Mouse (Mus musculus): ENCODE data around the gene Ntn1. TPM values are rescaled to one million over a fixed set of nuclear protein-coding genes. Genes with fewer than 3 reads are reported as not detected.

The Ntn1 gene
- polyA plus RNA-seq, 1 experiment from 2014 or later, result 9.1 TPM

GRCm38 (mm10) chr11:68233469-68233965, 167.1 kb downstream of the Ntn1 start:
- H3K27ac ChIP-seq, result no peak overlapping the region
- H3K9ac ChIP-seq, result no peak overlapping the region
- H3K4me2 ChIP-seq (replicated peaks), result no peak overlapping the region
- H3K4me3 ChIP-seq (replicated peaks), result no peak overlapping the region
- H3K36me3 ChIP-seq, result no peaks in the 10 kb centered on the region
- 85% methylated on average over 9 of the region's 9 CpGs for WGBS
- H3K9me3 ChIP-seq, result no peaks in the 10 kb centered on the region
- H3K27me3 ChIP-seq (replicated peaks), result no peaks in the 10 kb centered on the region
- ATAC-seq, result no peak
- 0 out of 2 replicates have a peak, but pooled peaks cover 2% of the 10 kb centered on the region for H3K4me1 ChIP-seq (replicated peaks)

GRCm38 (mm10) chr11:68231558-68231957, 169.1 kb downstream of the Ntn1 start:
- no peak for ATAC-seq
- Histone ChIP-seq H3K27me3 (replicated peaks) (no peaks in the 10 kb centered on the region), H3K9me3 (no peaks in the 10 kb centered on the region), H3K27ac (no peak overlapping the region), H3K4me1 (replicated peaks) (0 out of 2 replicates have a peak, but pooled peaks cover 2% of the 10 kb centered on the region), H3K9ac (no peak overlapping the region), H3K4me3 (replicated peaks) (no peak overlapping the region), H3K4me2 (replicated peaks) (no peak overlapping the region), H3K36me3 (no peaks in the 10 kb centered on the region)
- WGBS, result 94% methylated on average over 5 of the region's 5 CpGs

- Histone ChIP-seq H3K4me2 (replicated peaks) (no peak overlapping the region), H3K36me3 (no peaks in the 10 kb centered on the region), H3K9ac (no peak overlapping the region), H3K27ac (no peak overlapping the region), H3K4me1 (replicated peaks) (0 out of 2 replicates have a peak, but pooled peaks cover 2% of the 10 kb centered on the region), H3K27me3 (replicated peaks) (no peaks in the 10 kb centered on the region), H3K4me3 (replicated peaks) (no peak overlapping the region), H3K9me3 (no peaks in the 10 kb centered on the region)
- no peak for ATAC-seq
- 47% methylated on average over 18 of the region's 18 CpGs for WGBS
Observed at GRCm38 (mm10) chr11:68228941-68229665, 171.5 kb downstream of the Ntn1 start.

DNA sequence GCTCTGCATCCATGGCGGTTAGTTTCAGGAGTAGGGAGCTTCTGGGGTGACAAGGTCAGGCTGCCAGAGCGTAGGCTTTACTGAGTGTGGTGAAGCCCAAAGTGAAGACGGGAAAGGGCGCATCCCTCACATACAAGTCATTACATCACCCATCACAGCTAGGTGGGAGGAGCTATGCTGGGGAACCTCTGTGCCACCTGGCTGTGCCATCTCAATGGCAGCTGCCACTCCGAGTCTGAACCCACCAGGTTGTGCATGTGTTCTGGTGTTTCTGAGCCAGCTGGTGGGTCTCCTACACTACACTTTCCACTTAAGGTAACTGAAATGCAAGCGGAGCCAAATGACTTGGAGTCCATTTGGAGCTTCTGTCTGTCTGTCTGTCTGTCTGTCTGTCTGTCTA, 172.8 kb downstream of the Ntn1 start:
- no peak for ATAC-seq
- WGBS, result 92% methylated on average over 6 of the region's 6 CpGs

GRCm38 (mm10) chr11:68226654-68227057, 174.0 kb downstream of the Ntn1 start:
- no peaks in the 10 kb centered on the region for H3K9me3 ChIP-seq
- H3K4me2 ChIP-seq (replicated peaks), result no peak overlapping the region
- 0 out of 2 replicates have a peak, but pooled peaks cover 2% of the 10 kb centered on the region for H3K4me1 ChIP-seq (replicated peaks)
- H3K9ac ChIP-seq, result no peak overlapping the region
- no peak overlapping the region for H3K4me3 ChIP-seq (replicated peaks)
- no peak for ATAC-seq
- no peaks in the 10 kb centered on the region for H3K27me3 ChIP-seq (replicated peaks)
- WGBS, result 77% methylated on average over 5 of the region's 5 CpGs
- H3K27ac ChIP-seq, result no peak overlapping the region
- H3K36me3 ChIP-seq, result no peaks in the 10 kb centered on the region

More for the DNA sequence above, 172.8 kb downstream of the Ntn1 start:
- no peak overlapping the region for H3K4me3 ChIP-seq (replicated peaks)
- H3K9me3 ChIP-seq, result no peaks in the 10 kb centered on the region
- no peak overlapping the region for H3K9ac ChIP-seq
- H3K27ac ChIP-seq, result no peak overlapping the region
- no peaks in the 10 kb centered on the region for H3K27me3 ChIP-seq (replicated peaks)
- no peaks in the 10 kb centered on the region for H3K36me3 ChIP-seq
- no peak overlapping the region for H3K4me2 ChIP-seq (replicated peaks)
- H3K4me1 ChIP-seq (replicated peaks), result 0 out of 2 replicates have a peak, but pooled peaks cover 2% of the 10 kb centered on the region

DNA sequence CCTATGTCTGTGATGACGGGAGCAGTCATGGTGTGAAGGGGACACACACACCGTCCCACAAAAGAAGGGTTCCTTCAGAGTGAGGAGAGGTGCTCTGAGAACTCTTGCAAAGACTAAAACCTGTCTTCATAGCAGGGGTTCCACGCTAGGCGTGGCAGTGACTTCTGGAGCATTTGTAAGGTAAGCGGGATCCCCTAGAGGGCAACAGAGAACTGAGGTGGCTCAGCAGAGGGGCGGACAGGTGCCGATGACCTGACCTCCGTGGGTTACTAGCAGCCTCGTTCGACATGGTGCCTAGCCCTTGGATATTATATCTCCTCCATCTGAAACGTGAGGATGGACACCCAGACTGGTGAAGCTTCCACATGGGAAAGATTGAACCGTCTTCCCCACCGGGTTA, 177.5 kb downstream of the Ntn1 start:
- Histone ChIP-seq H3K4me1 (replicated peaks) (no peaks in the 10 kb centered on the region), H3K4me2 (replicated peaks) (no peak overlapping the region), H3K9ac (no peak overlapping the region), H3K9me3 (no peaks in the 10 kb centered on the region), H3K27me3 (replicated peaks) (no peaks in the 10 kb centered on the region), H3K4me3 (replicated peaks) (no peak overlapping the region), H3K27ac (no peak overlapping the region), H3K36me3 (no peaks in the 10 kb centered on the region)
- no peak for ATAC-seq
- 59% methylated on average over 13 of the region's 13 CpGs for WGBS

DNA sequence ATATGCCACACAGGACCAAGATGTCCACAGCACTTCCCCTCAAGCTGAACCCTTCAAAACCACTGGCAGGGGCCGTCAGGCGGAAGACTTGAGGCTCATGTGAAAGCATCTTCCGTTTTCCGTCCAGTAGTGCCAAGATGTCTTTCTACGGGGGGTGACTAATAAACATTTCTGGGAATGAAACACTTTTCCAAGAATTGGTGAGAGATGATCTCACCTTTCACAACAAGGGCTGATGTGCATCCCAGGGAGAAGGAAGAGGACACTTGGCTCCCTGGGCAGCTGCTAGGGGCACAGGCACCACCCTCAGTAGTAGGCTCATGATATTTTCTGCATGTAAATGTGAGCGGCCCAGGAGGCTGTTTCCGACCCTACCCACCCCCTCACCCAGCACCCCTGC, 178.4 kb downstream of the Ntn1 start:
- H3K4me1 ChIP-seq (replicated peaks), result no peaks in the 10 kb centered on the region
- H3K36me3 ChIP-seq, result no peaks in the 10 kb centered on the region
- no peaks in the 10 kb centered on the region for H3K27me3 ChIP-seq (replicated peaks)
- no peaks in the 10 kb centered on the region for H3K9me3 ChIP-seq
- H3K27ac ChIP-seq, result no peak overlapping the region
- no peak overlapping the region for H3K4me3 ChIP-seq (replicated peaks)
- WGBS, result 89% methylated on average over 7 of the region's 7 CpGs
- ATAC-seq, result no peak
- H3K4me2 ChIP-seq (replicated peaks), result no peak overlapping the region
- H3K9ac ChIP-seq, result no peak overlapping the region

GRCm38 (mm10) chr11:68220733-68221132, 179.9 kb downstream of the Ntn1 start:
- 80% methylated on average over 4 of the region's 4 CpGs for WGBS
- Histone ChIP-seq H3K27me3 (replicated peaks) (no peaks in the 10 kb centered on the region), H3K4me1 (replicated peaks) (0 out of 2 replicates have a peak, but pooled peaks cover 10% of the 10 kb centered on the region), H3K9me3 (no peaks in the 10 kb centered on the region), H3K27ac (no peak overlapping the region), H3K4me3 (replicated peaks) (no peak overlapping the region), H3K4me2 (replicated peaks) (no peak overlapping the region), H3K36me3 (no peaks in the 10 kb centered on the region), H3K9ac (no peak overlapping the region)
- no peak for ATAC-seq

DNA sequence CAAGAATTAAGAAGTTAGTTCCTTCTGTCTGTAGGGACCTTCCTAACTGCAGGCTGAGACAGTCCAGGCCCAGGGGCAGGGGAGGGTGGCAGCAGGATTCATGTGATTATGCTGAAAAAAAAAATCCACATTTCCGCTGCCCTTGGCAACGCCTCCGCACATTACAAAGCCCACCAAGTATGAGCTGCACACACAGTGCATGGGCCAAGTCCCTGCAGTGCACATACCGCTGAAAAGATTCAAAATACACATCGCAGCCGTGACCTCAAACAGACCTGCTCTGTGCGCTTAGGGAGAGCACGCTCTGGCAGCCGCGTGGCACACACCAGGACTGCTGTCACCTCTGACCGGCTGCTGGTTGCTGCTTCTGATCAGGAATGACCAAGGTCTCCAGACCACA, 184.6 kb downstream of the Ntn1 start:
- WGBS, result 45% methylated on average over 11 of the region's 11 CpGs
- H3K36me3 ChIP-seq, result no peaks in the 10 kb centered on the region
- H3K4me2 ChIP-seq (replicated peaks), result no peak overlapping the region
- no peaks in the 10 kb centered on the region for H3K9me3 ChIP-seq
- H3K4me1 ChIP-seq (replicated peaks), result peaks cover 37% of the 10 kb centered on the region
- H3K27me3 ChIP-seq (replicated peaks), result no peaks in the 10 kb centered on the region
- H3K27ac ChIP-seq, result no peak overlapping the region
- peak; percentile 18; the same call in 1 of the 2 replicates for ATAC-seq
- no peak overlapping the region for H3K9ac ChIP-seq
- H3K4me3 ChIP-seq (replicated peaks), result no peak overlapping the region

GRCm38 (mm10) chr11:68215206-68215912, 185.3 kb downstream of the Ntn1 start:
- 39% methylated on average over 6 of the region's 6 CpGs for WGBS
- no peak overlapping the region for H3K4me3 ChIP-seq (replicated peaks)
- H3K27ac ChIP-seq, result no peak overlapping the region
- H3K9ac ChIP-seq, result no peak overlapping the region
- no peaks in the 10 kb centered on the region for H3K36me3 ChIP-seq
- no peak for ATAC-seq
- H3K9me3 ChIP-seq, result no peaks in the 10 kb centered on the region
- no peak overlapping the region for H3K4me2 ChIP-seq (replicated peaks)
- H3K27me3 ChIP-seq (replicated peaks), result no peaks in the 10 kb centered on the region
- peaks cover 37% of the 10 kb centered on the region for H3K4me1 ChIP-seq (replicated peaks)

- 79% methylated on average over 9 of the region's 9 CpGs for WGBS
- Histone ChIP-seq H3K9ac (no peak overlapping the region), H3K27ac (no peak overlapping the region), H3K4me2 (replicated peaks) (no peak overlapping the region), H3K36me3 (no peaks in the 10 kb centered on the region), H3K27me3 (replicated peaks) (no peaks in the 10 kb centered on the region), H3K4me1 (replicated peaks) (peaks cover 37% of the 10 kb centered on the region), H3K9me3 (no peaks in the 10 kb centered on the region), H3K4me3 (replicated peaks) (no peak overlapping the region)
- ATAC-seq, result no peak
Observed at GRCm38 (mm10) chr11:68214496-68215205, 186.0 kb downstream of the Ntn1 start.

- H3K4me1 ChIP-seq (replicated peaks), result peaks cover 40% of the 10 kb centered on the region
- H3K36me3 ChIP-seq, result no peaks in the 10 kb centered on the region
- no peaks in the 10 kb centered on the region for H3K9me3 ChIP-seq
- no peaks in the 10 kb centered on the region for H3K27me3 ChIP-seq (replicated peaks)
- no peak overlapping the region for H3K27ac ChIP-seq
- WGBS, result 56% methylated on average over 3 of the region's 3 CpGs
- ATAC-seq, result no peak
- H3K4me2 ChIP-seq (replicated peaks), result no peak overlapping the region
- H3K4me3 ChIP-seq (replicated peaks), result no peak overlapping the region
- H3K9ac ChIP-seq, result no peak overlapping the region
Observed at GRCm38 (mm10) chr11:68213896-68214295, 186.7 kb downstream of the Ntn1 start.

All from intestine, embryonic 15.5 days (tissue).